Mouse (Mus musculus) limb, embryonic 14.5 days (tissue): ENCODE measurements around the gene Tmeff1. TPM values are rescaled to one million over a fixed set of nuclear protein-coding genes. Genes with fewer than 3 reads are reported as not detected.
A peak's percentile ranks its signal among the peaks of the same experiment; 100 is the strongest.

Source experiments
- ATAC-seq: fragments of 200-750 bp; cut with Nextera tagmentation; 2 replicates; pipeline ENCODE4 v1.8.0; 2017; ENCODE audit warnings: low read depth, moderate number of reproducible peaks, moderate TSS enrichment; ENCODE audit not compliant: low FRiP score
- DNase-seq: peaks from one replicate; pipeline ENCODE4 v3.0.0-alpha.2; 2015; ENCODE audit warnings: low spot score
- H3K27ac ChIP-seq: fragments of 300-500 bp; sonication (generic); replicated peaks from 2 replicates; pipeline ENCODE4 v1.5.1; 2014; ENCODE audit warnings: low read depth, mild to moderate bottlenecking, low read length, moderate library complexity, mixed read lengths
- H3K27me3 ChIP-seq: fragments of 300-500 bp; sonication (generic); 2 replicates; pipeline ENCODE4 v1.6.1; 2014; ENCODE audit warnings: low read length, mixed read lengths; ENCODE audit not compliant: control insufficient read depth, insufficient read depth
- H3K36me3 ChIP-seq: fragments of 300-500 bp; sonication (generic); 2 replicates; pipeline ENCODE4 v1.6.1; 2014; ENCODE audit warnings: mild to moderate bottlenecking, low read length, moderate library complexity, mixed read lengths; ENCODE audit not compliant: control insufficient read depth, insufficient read depth
- H3K4me1 ChIP-seq: fragments of 300-500 bp; sonication (generic); 2 replicates; pipeline ENCODE4 v1.6.1; 2014; ENCODE audit warnings: antibody characterized with exemption, low read length, mixed read lengths; ENCODE audit not compliant: control insufficient read depth, insufficient read depth
- H3K4me2 ChIP-seq: fragments of 300-500 bp; sonication (generic); replicated peaks from 2 replicates; pipeline ENCODE4 v1.6.1; 2014; ENCODE audit warnings: low read depth, mild to moderate bottlenecking, low read length, moderate library complexity; ENCODE audit not compliant: severe bottlenecking
- H3K4me3 ChIP-seq: fragments of 300-500 bp; sonication (generic); replicated peaks from 2 replicates; pipeline ENCODE4 v1.5.1; 2014; ENCODE audit warnings: low read length
- H3K9ac ChIP-seq: fragments of 300-500 bp; sonication (generic); 2 replicates; pipeline ENCODE4 v1.6.1; 2014; ENCODE audit warnings: mild to moderate bottlenecking, low read depth, low read length, moderate library complexity; ENCODE audit not compliant: severe bottlenecking
- H3K9me3 ChIP-seq: fragments of 300-500 bp; sonication (generic); 2 replicates; pipeline ENCODE4 v1.6.1; 2016; ENCODE audit warnings: low read length; ENCODE audit not compliant: control insufficient read depth
- POLR2A ChIP-seq: fragments of 200-500 bp; IDR thresholded peaks from 2 replicates; pipeline ENCODE4 v1.8.0; 2012; ENCODE audit warnings: inconsistent platforms, mild to moderate bottlenecking, moderate library complexity, borderline replicate concordance; ENCODE audit not compliant: insufficient read depth, insufficient read length; ENCODE audit errors: extremely low read depth
- WGBS: fragments of 180-500 bp; shearing (Covaris S2); extraction: QIAGEN DNeasy Blood & Tissue Kit; methylation state at CpG from one replicate; pipeline ENCODE4 v1.1.7; 2014; 5-methylcytosine and 5-hydroxymethylcytosine counted together
- polyA plus RNA-seq, 2 experiments: library from polyadenylated mRNA; depleted of rRNA in 1 of 2; stranded (reverse) in 1 of 2; unstranded in 1 of 2; fragments of >200 nt; fragmentation: Nextera tagmentation in 1 of 2; extraction: Ambion mirVana in 1 of 2; gene quantifications; 2 replicates each; pipeline versions ENCODE4 v1.2.1 to v1.2.3; 2012 to 2014

Tmeff1 gene
- polyA plus RNA-seq, 2 experiments = 55.4 to 71.7 TPM

GRCm38 (mm10) chr4:48582941-48583340, 2.0 kb upstream of the Tmeff1 start:
- no peak overlapping the region for H3K4me2 ChIP-seq
- H3K4me1 ChIP-seq = peaks cover 7% of the 10 kb centered on the region
- 84% methylated on average over 2 of the region's 2 CpGs for WGBS
- no peak for DNase-seq
- no peak for ATAC-seq
- no peaks in the 10 kb centered on the region for H3K27me3 ChIP-seq
- no peak overlapping the region for H3K9ac ChIP-seq
- no peaks in the 10 kb centered on the region for H3K36me3 ChIP-seq
- no peak for TF ChIP-seq POLR2A
- H3K4me3 ChIP-seq = no peak overlapping the region
- no peaks in the 10 kb centered on the region for H3K9me3 ChIP-seq
- no peak overlapping the region for H3K27ac ChIP-seq

GRCm38 (mm10) chr4:48585241-48586098, 496 bp downstream of the Tmeff1 start:
- WGBS = under 1% methylated on average over 65 of the region's 92 CpGs

GRCm38 (mm10) chr4:48586099-48586821, 1.3 kb downstream of the Tmeff1 start:
- Histone ChIP-seq H3K9ac (peak overlapping the region; percentile 97), H3K36me3 (peaks cover 5% of the 10 kb centered on the region; the same call in 1 of the 2 replicates), H3K27me3 (no peaks in the 10 kb centered on the region), H3K27ac (peak overlapping the region; percentile 35; the same call in 1 of the 2 replicates), H3K4me3 (peak overlapping the region; percentile 89), H3K4me2 (peak overlapping the region; percentile 80), H3K9me3 (no peaks in the 10 kb centered on the region), H3K4me1 (peaks cover 7% of the 10 kb centered on the region)
- no peak for ATAC-seq
- TF ChIP-seq POLR2A = no peak
- DNase-seq = peak; percentile 13
- 0% methylated on average over 11 of the region's 12 CpGs for WGBS

More at GRCm38 (mm10) chr4:48585241-48586098, 496 bp downstream of the Tmeff1 start:
- peak overlapping the region; percentile 97 for H3K9ac ChIP-seq
- ATAC-seq (peak; percentile 71), DNase-seq (no peak)
- H3K4me1 ChIP-seq = peaks cover 7% of the 10 kb centered on the region
- 0 out of 2 replicates have a peak, but pooled peaks have one; percentile 1 for TF ChIP-seq POLR2A
- H3K9me3 ChIP-seq = no peaks in the 10 kb centered on the region
- H3K4me2 ChIP-seq = peak overlapping the region; percentile 80
- no peaks in the 10 kb centered on the region for H3K27me3 ChIP-seq
- H3K27ac ChIP-seq = peak overlapping the region; percentile 93
- H3K4me3 ChIP-seq = peak overlapping the region; percentile 89
- peaks cover 5% of the 10 kb centered on the region; the same call in 1 of the 2 replicates for H3K36me3 ChIP-seq

- TF ChIP-seq POLR2A = no peak
Measured at GRCm38 (mm10) chr4:48587526-48587925, 2.6 kb downstream of the Tmeff1 start.

GRCm38 (mm10) chr4:48588576-48588975, 3.6 kb downstream of the Tmeff1 start:
- 84% methylated on average over 9 of the region's 9 CpGs for WGBS
- H3K4me2 ChIP-seq = no peak overlapping the region

More at GRCm38 (mm10) chr4:48587526-48587925, 2.6 kb downstream of the Tmeff1 start:
- peaks cover 5% of the 10 kb centered on the region; the same call in 1 of the 2 replicates for H3K36me3 ChIP-seq
- H3K27ac ChIP-seq = no peak overlapping the region
- 88% methylated on average over 2 of the region's 2 CpGs for WGBS
- DNase-seq (no peak), ATAC-seq (no peak)
- H3K4me2 ChIP-seq = no peak overlapping the region
- no peak overlapping the region for H3K4me3 ChIP-seq
- H3K4me1 ChIP-seq = peaks cover 7% of the 10 kb centered on the region
- H3K9ac ChIP-seq = no peak overlapping the region
- H3K27me3 ChIP-seq = no peaks in the 10 kb centered on the region
- H3K9me3 ChIP-seq = no peaks in the 10 kb centered on the region

More at GRCm38 (mm10) chr4:48588576-48588975, 3.6 kb downstream of the Tmeff1 start:
- H3K27me3 ChIP-seq = no peaks in the 10 kb centered on the region
- ATAC-seq = no peak
- no peak overlapping the region for H3K9ac ChIP-seq
- H3K36me3 ChIP-seq = peaks cover 5% of the 10 kb centered on the region; the same call in 1 of the 2 replicates
- TF ChIP-seq POLR2A = no peak
- no peak overlapping the region for H3K27ac ChIP-seq
- peaks cover 7% of the 10 kb centered on the region for H3K4me1 ChIP-seq
- H3K4me3 ChIP-seq = no peak overlapping the region
- no peaks in the 10 kb centered on the region for H3K9me3 ChIP-seq
- DNase-seq = no peak
